Mouse (Mus musculus) hindlimb bud, embryonic 11.5 days (tissue): Measurements from ENCODE around the gene Dscam.

ENCODE experiments used
- DNase-seq: peaks from one replicate; pipeline ENCODE4 v3.0.0-alpha.2; 2012; ENCODE audit warnings: low read depth, low spot score; ENCODE audit errors: extremely low spot score

Dscam gene

DNA sequence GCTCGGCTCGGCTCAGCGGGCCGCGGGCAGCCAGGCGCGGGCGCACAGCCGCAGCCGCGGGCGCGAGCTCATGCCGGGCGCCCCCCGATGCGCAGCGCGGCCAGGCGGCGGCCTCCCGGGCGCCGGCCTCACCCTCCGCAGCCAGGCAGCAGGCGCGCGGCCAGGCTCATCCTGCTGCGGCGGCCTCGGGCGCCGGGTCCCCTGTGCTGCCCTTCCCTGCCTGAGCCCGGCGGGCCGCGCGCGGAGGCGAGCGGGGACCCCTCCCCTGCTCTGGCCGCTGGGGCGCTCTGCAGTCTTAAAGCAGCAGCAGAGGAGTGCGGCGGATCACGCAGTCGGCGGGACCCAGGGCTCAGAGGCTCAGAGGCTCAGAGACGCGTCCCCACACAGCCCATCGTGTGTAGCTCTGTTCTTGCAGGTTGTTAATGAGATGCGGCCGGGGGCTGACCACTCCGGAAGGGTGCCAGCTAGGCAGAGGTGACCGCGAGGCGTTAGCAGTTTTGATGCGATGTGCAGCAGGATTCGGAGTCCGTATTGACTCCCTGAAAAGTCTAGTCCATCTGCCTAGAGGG, at the start of gene Dscam:
Gene Dscam, minus strand, starts transcription at position 240 of the 569 bp plus-strand sequence.
- no peak for DNase-seq

DNA sequence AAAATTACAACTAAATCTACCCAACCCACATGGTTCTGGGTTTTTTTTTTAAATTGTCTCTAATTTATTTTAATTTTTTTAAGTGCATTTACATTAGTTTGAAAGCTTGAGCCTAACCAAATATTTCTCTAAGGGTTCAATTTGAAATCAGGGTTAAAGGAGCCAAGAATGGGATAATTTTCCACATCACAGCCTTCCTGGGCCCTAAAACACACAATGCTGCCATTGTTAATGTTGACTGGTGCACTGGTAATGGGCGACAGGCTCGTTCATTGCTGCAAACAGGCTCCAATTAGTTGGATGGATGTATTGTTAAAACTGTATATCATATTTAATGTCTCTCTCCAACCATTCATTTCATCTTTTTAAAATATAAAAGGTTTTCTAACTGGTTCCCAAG, 48.8 kb upstream of the Dscam start:
- DNase-seq = no peak

GRCm38 (mm10) chr16:97209997-97210396, 39.4 kb upstream of the Dscam start:
- DNase-seq = no peak

DNA sequence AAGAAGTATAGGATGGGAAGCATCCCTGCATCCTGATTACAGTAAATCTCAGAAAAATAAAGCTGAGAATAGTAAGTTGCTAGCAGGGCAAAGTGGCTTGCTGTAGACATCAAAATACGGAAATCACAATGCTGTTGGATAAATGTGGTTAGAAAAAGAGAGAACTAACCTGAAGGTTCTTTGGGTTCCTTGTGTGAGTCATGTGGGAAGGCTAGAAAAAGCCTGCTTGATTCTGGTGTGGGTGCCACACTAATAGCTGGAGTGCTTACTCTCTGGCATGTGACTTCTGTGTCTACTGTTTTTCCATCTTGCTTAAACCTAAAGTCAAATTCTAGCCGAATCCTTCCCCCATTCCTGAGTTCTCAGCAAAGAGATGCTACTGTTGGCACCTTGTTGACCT, 37.7 kb upstream of the Dscam start:
- no peak for DNase-seq

GRCm38 (mm10) chr16:97204090-97204489, 33.5 kb upstream of the Dscam start:
- DNase-seq = no peak

DNA sequence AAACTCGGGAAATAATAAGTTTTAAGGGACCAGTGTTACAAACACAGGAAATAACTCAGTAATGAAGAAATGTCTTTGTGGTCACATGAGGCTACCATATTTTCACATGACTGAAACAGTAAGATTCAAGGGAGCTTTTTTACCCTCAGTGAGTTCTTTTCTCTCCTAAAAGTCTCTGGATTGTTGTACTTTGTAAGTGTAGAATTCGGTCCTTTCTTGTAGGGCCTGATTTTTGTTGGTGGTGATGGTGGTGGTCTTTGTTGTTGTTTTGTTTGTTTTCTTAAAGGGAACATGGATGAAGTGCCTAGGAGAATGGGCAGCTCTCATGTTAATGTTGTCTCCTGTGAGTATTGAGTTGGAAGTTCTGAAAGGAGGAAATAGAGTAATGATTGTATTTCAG, 33.0 kb upstream of the Dscam start:
- DNase-seq = no peak

DNA sequence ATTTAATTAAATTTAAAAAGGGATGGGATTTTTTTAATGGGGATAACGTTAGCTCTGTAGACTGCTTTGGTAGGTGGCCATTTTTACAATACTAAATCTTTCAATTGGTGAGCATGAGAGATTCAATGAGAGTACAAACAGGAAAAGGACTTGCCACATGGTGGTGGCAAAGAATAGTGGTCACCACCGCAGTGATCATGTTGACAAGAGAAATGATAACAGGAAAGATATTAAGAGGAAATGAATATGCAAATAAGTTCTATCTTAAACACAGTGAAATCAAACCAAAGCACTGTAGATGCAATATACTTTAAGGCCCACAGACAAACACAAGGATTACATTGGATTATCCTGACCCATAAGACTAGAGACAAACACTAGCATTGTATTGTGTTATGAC, 24.1 kb upstream of the Dscam start:
- DNase-seq = no peak

GRCm38 (mm10) chr16:97194179-97194578, 23.6 kb upstream of the Dscam start:
- no peak for DNase-seq

DNA sequence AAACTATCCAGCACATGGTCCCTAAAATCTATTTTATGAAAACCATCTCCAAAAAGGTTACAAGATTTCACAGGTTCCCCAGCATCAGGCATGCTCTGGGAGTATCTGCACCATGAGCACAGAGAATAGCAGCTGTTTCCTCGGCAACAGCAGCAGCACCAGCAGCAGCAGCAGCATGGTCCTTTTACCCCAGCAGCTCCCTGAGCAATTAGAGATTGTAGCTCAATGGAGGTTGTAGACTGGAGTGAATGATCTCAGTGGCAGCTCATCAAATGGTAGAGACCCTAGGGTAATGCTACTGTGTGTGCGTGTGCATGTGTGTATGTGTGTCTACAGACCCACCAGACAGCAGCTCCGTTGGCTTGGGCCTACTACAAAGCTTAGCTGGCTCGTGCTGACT, 21.7 kb upstream of the Dscam start:
- DNase-seq = no peak

DNA sequence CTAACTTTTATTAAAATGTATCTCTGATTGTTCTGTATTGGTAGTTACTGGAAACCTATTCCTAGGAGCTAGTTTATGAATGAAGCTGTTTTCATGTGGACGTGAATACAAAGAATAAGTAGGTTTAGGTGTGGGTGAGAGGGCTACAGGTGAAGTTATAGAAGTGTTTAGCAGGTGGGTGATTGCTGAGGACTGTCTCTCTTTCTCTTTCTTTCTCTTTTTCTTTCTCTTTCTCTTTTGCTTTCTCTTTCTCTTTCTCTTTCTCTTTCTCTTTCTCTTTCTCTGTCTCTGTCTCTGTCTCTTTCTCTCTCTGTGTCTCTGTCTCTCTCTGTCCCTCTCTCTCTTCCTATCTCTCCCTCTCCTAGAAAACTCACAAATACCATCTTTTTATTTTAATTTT, 20.1 kb upstream of the Dscam start:
- DNase-seq = no peak

- no peak for DNase-seq
These were observed 948 bp upstream of the Dscam start for GRCm38 (mm10) chr16:97171500-97171899.

- DNase-seq = no peak
These were observed 545 bp downstream of the Dscam start for GRCm38 (mm10) chr16:97169901-97170512.

DNA sequence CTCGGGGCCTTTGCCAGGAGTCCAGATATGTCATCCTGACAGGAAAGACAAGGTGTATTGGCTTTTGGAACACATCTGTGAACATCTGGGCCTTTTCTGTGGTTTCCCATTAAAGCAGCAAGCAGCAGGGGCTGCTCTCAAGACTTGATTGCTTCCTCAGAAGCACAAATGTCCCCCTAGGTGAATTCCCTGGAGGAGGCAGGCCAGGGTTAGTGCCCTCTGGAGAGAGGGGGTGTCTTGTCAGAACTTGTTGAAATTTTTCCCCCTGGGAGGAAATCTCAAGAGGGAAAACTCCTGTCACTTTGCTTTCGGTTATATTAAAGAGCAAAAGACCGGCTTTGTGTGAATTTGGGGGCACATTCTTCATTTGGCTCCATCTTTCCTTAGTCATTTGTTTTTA, 1.9 kb downstream of the Dscam start:
- no peak for DNase-seq

GRCm38 (mm10) chr16:97168030-97168429, 2.5 kb downstream of the Dscam start:
- DNase-seq = no peak

DNA sequence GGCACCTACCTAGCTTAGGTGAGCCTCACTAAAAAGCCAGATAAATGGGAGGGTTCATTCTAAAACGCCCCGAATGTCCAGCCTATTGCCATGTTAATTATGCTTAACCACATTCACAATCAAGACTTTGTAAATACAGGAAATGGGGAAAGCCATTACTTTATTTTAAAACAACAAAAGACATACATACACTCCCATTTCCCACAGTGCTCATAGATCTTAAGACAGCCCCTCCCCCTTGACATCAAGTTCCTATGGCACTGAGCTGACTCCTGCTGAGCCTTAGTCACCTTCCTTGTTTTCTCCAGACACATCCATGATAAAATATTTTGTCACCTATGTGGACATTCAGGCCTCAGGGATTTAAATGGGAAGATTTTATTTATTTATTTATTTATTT, 4.4 kb downstream of the Dscam start:
- DNase-seq = no peak

GRCm38 (mm10) chr16:97165444-97166121, 5.0 kb downstream of the Dscam start:
- no peak for DNase-seq

- DNase-seq = no peak
These were observed 12.3 kb downstream of the Dscam start for GRCm38 (mm10) chr16:97158279-97158678.

GRCm38 (mm10) chr16:97144544-97145194, 25.9 kb downstream of the Dscam start:
- DNase-seq = no peak

- DNase-seq = no peak
These were observed 28.6 kb downstream of the Dscam start for GRCm38 (mm10) chr16:97141943-97142342.

DNA sequence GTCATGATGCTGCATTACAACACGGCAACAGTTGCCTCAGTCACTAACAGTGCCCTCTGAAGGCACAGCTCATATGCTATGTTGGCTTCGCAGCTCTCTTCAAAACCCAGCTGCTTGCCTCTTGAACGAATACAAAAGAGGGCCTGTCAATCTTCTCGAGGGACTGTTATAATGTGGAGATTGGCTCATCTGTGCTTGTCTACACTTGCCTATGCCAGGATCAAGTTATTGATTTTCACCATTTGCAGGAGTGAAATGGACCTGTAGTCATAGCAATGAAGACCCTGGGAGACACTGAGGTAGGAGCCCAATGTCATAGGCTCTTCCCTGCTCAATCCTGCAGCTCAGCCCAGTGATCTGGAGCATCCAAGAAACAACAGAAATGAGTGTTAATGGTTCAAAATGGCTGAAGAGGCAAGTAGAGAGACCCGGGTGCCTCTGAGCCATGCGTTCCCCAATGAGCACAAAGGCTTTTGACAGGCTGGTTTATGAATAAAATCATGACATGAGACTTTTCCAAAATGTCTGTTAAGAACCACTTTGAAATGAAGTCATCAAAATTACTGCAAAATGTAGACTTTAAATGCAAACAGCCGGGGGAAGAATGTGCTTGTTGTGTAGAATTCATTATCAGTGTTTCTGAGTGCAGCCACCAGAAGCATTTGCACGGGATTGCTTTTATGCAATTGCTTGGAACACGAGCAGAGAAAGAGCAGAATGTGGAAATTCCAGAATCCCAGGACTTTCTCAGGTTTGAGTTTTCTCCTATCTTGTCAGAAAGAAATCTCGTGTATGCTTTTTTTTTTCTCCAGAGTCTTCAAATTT, 35.3 kb downstream of the Dscam start:
- no peak for DNase-seq

- DNase-seq = no peak
These were observed 43.3 kb downstream of the Dscam start for GRCm38 (mm10) chr16:97127296-97127695.
